Comparison of ENCODE assay signal across 8 mouse cellular contexts in the genomic region with DNA sequence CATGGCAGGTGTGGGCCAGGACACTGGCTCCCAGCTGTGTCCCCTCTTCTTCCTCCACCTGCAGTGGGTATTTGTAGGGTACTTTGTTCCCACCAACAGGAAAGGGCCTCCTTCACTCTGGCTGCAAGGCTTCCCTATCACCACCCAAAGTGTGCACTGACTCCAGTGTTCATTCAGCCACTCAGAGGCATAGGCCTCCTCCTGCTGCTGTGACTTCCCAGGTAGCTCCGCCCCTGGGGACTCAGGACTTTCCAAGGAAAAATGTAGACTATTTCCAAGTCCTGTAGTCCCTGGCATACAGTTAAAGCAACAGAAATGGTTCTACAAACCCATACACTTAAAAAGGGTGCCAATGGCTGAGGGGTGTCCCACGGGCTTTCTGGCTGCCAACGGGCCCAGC. TPM values are rescaled to one million over a fixed set of nuclear protein-coding genes. Genes with fewer than 3 reads are reported as not detected.
A peak's percentile ranks its signal among the peaks of the same experiment; 100 is the strongest.
DNase-seq lines count a peak whose midpoint lies in the region; ATAC-seq and TF ChIP-seq lines count a peak whose summit lies in the region.

No protein-coding gene starts in this region.

- WGBS in lung, adult 2 months: 36% methylated on average over 3 of the region's 3 CpGs
- WGBS in forebrain, embryonic 15.5 days: 29% methylated on average over 3 of the region's 3 CpGs
- 41% methylated on average over 3 of the region's 3 CpGs for WGBS in liver, embryonic 12.5 days (ENCODE audit: insufficient replicate concordance)
- WGBS in olfactory bulb, adult 2 months: 45% methylated on average over 3 of the region's 3 CpGs

- TF ChIP-seq CTCF in lung, adult 2 months (IDR thresholded peaks at IDR 0.05; ENCODE audit: insufficient read depth, low read length): no peak
- no peak for TF ChIP-seq CTCF in olfactory bulb, adult 2 months (IDR thresholded peaks at IDR 0.05; ENCODE audit: insufficient read depth, low read depth, low read length)

- no peak for TF ChIP-seq POLR2A in lung, adult 2 months (IDR thresholded peaks at IDR 0.05; ENCODE audit: borderline replicate concordance, extremely low read depth, low read depth, low read length)
- TF ChIP-seq POLR2A in olfactory bulb, adult 2 months (IDR thresholded peaks at IDR 0.05; ENCODE audit: insufficient read depth, low read depth, low read length): no peak

- H3K27ac ChIP-seq in forebrain, embryonic 15.5 days (replicated peaks): no peak overlapping the region
- H3K27ac ChIP-seq in liver, embryonic 12.5 days: no peak overlapping the region
- H3K27ac ChIP-seq in olfactory bulb, adult 2 months (ENCODE audit: insufficient read depth, low read depth, low read length): no peak overlapping the region

- peak overlapping the region; percentile 61 for H3K4me3 ChIP-seq in lung, adult 2 months (replicated peaks; ENCODE audit: extremely low read depth, low read depth, low read length)
- peak overlapping the region; percentile 56 for H3K4me3 ChIP-seq in forebrain, embryonic 15.5 days
- peak overlapping the region; percentile 64 for H3K4me3 ChIP-seq in liver, embryonic 12.5 days
- peak overlapping the region; percentile 42 for H3K4me3 ChIP-seq in olfactory bulb, adult 2 months (ENCODE audit: insufficient read depth, low read depth, low read length)

- ATAC-seq in forebrain, embryonic 15.5 days (replicated peaks): no peak
- ATAC-seq in liver, embryonic 12.5 days: no peak

- peak overlapping the region; percentile 87 for H3K4me2 ChIP-seq in forebrain, embryonic 15.5 days (replicated peaks)
- H3K4me2 ChIP-seq in liver, embryonic 12.5 days: peak overlapping the region; percentile 93

- H3K4me1 ChIP-seq in lung, adult 2 months (ENCODE audit: control insufficient read depth, insufficient read depth, low read length): no peaks in the 10 kb centered on the region
- peaks cover 14% of the 10 kb centered on the region; the same call in 1 of the 2 replicates for H3K4me1 ChIP-seq in forebrain, embryonic 15.5 days
- peaks cover 24% of the 10 kb centered on the region for H3K4me1 ChIP-seq in liver, embryonic 12.5 days
- peaks cover 12% of the 10 kb centered on the region for H3K4me1 ChIP-seq in olfactory bulb, adult 2 months (ENCODE audit: control insufficient read depth, insufficient read depth, low read length)

- no peaks in the 10 kb centered on the region for H3K9me3 ChIP-seq in forebrain, embryonic 15.5 days
- no peaks in the 10 kb centered on the region for H3K9me3 ChIP-seq in liver, embryonic 12.5 days (replicated peaks)

- peak overlapping the region; percentile 47; the same call in 1 of the 2 replicates for H3K9ac ChIP-seq in forebrain, embryonic 15.5 days (replicated peaks)
- H3K9ac ChIP-seq in liver, embryonic 12.5 days: peak overlapping the region; percentile 71

- no peaks in the 10 kb centered on the region for H3K27me3 ChIP-seq in forebrain, embryonic 15.5 days
- peaks cover 21% of the 10 kb centered on the region for H3K27me3 ChIP-seq in liver, embryonic 12.5 days (replicated peaks)

- H3K36me3 ChIP-seq in forebrain, embryonic 15.5 days: no peaks in the 10 kb centered on the region
- H3K36me3 ChIP-seq in liver, embryonic 12.5 days: peaks cover 18% of the 10 kb centered on the region

- no peak for DNase-seq in lung, adult 2 months
- no peak for DNase-seq in lung, postnatal 14 days
- peak; percentile 7 for DNase-seq in adipocyte (ENCODE audit: low spot score)
- DNase-seq in adrenal gland, adult 8-10 months: no peak
- no peak for DNase-seq in thymus, postnatal 4 days

RNA-seq across cellular contexts. Expression of a gene that starts 0.9 kb away (rescaled TPM):
- 27.9 and 30.4 TPM in 2 replicates for polyA plus RNA-seq in lung, adult 2 months (2012; rRNA removed)
- polyA plus RNA-seq in forebrain, embryonic 15.5 days (2015; fragmentation: Nextera tagmentation; extraction: Ambion mirVana): 8.8 and 10.7 TPM in 2 replicates
- polyA plus RNA-seq in liver, embryonic 12.5 days (2016; fragmentation: Nextera tagmentation; extraction: Ambion mirVana): 18.0 and 19.9 TPM in 2 replicates
- polyA plus RNA-seq in olfactory bulb, adult 2 months (2012; ENCODE audit: insufficient read depth, insufficient read length, low replicate concordance, missing spikeins): not detected in 2 replicates
- total RNA-seq in adrenal gland, adult 8-10 months (2022): 10 to 100 TPM; 21.3 to 49.8 (median 30.1) TPM

RNA-seq across cellular contexts. Expression of a gene that starts 22.3 kb away (rescaled TPM):
- 62.5 and 71.8 TPM in 2 replicates for polyA plus RNA-seq in lung, adult 2 months (2012; rRNA removed)
- polyA plus RNA-seq in forebrain, embryonic 15.5 days (2015; fragmentation: Nextera tagmentation; extraction: Ambion mirVana): 60.1 and 61.7 TPM in 2 replicates
- polyA plus RNA-seq in liver, embryonic 12.5 days (2016; fragmentation: Nextera tagmentation; extraction: Ambion mirVana): 20.1 and 20.5 TPM in 2 replicates
- not detected in 2 replicates for polyA plus RNA-seq in olfactory bulb, adult 2 months (2012; ENCODE audit: insufficient read depth, insufficient read length, low replicate concordance, missing spikeins)
- 10 to 100 TPM; 24.2 to 49.8 (median 41.4) TPM for total RNA-seq in adrenal gland, adult 8-10 months (2022)

RNA-seq across cellular contexts. Expression of a gene that starts 54.5 kb away (rescaled TPM):
- not detected in 2 replicates for polyA plus RNA-seq in lung, adult 2 months (2012; rRNA removed)
- not detected in 2 replicates for polyA plus RNA-seq in forebrain, embryonic 15.5 days (2015; fragmentation: Nextera tagmentation; extraction: Ambion mirVana)
- polyA plus RNA-seq in liver, embryonic 12.5 days (2016; fragmentation: Nextera tagmentation; extraction: Ambion mirVana): not detected in 2 replicates
- polyA plus RNA-seq in olfactory bulb, adult 2 months (2012; ENCODE audit: insufficient read depth, insufficient read length, low replicate concordance, missing spikeins): not detected in 2 replicates
- not detected for total RNA-seq in adrenal gland, adult 8-10 months (2022)

Comparison
In these comparisons a context has a peak if more than half of its experiments do, and no peak if none do; other contexts are left out.
1. RNA of a gene that starts 22.3 kb away (polyA plus RNA-seq): 62.5 to 71.8 TPM in lung, adult 2 months, 60.1 to 61.7 TPM in forebrain, embryonic 15.5 days and 20.1 to 20.5 TPM in liver, embryonic 12.5 days; not detected in olfactory bulb, adult 2 months; every median in the first group is over 10 times any median in the second.
2. Peak in every context shown above with its lines, with median percentiles within 50 percentile points of each other: H3K4me3 ChIP-seq.